Mouse (Mus musculus) spleen, adult 2 months (tissue): Measurements from ENCODE around the gene Gm30191. TPM values are rescaled to one million over a fixed set of nuclear protein-coding genes. Genes with fewer than 3 reads are reported as not detected.

Source experiments
- DNase-seq, 2 experiments: peaks; one replicate each; pipeline versions ENCODE4 v3.0.0 to v3.0.0-alpha.2; 2012 to 2021; ENCODE audit warnings: low spot score in 2 of 2, low read depth in 1 of 2
- H3K27ac ChIP-seq: fragments of 200-500 bp; 2 replicates; pipeline ENCODE4 v1.5.1; 2012; ENCODE audit warnings: low read length, inconsistent platforms; ENCODE audit not compliant: insufficient read depth
- H3K27me3 ChIP-seq: fragments of 200-500 bp; 2 replicates; pipeline ENCODE4 v1.6.1; 2012; ENCODE audit warnings: mild to moderate bottlenecking, moderate library complexity, low read length, inconsistent platforms; ENCODE audit not compliant: control insufficient read depth, insufficient read depth
- H3K36me3 ChIP-seq: fragments of 200-500 bp; 2 replicates; pipeline ENCODE4 v1.6.1; 2012; ENCODE audit warnings: mild to moderate bottlenecking, low read length, inconsistent platforms; ENCODE audit not compliant: control insufficient read depth, insufficient read depth
- H3K4me1 ChIP-seq: fragments of 200-500 bp; 2 replicates; pipeline ENCODE4 v1.6.1; 2011; ENCODE audit warnings: inconsistent platforms; ENCODE audit not compliant: control insufficient read depth, insufficient read depth, insufficient read length
- H3K4me3 ChIP-seq: fragments of 200-500 bp; 2 replicates; pipeline ENCODE4 v1.5.1; 2011; ENCODE audit warnings: mild to moderate bottlenecking, inconsistent platforms; ENCODE audit not compliant: insufficient read depth, insufficient read length; ENCODE audit errors: extremely low read depth
- CTCF ChIP-seq: fragments of 200-500 bp; IDR thresholded peaks from 2 replicates; pipeline ENCODE4 v1.5.1; 2011; ENCODE audit warnings: mild to moderate bottlenecking, inconsistent platforms; ENCODE audit not compliant: insufficient read depth, insufficient read length, insufficient replicate concordance; ENCODE audit errors: extremely low read depth
- POLR2A ChIP-seq: fragments of 200-500 bp; IDR thresholded peaks from 2 replicates; pipeline ENCODE4 v1.6.1; 2011; ENCODE audit warnings: low read depth, low read length, inconsistent platforms
- WGBS: fragments of 180-500 bp; shearing (Covaris S2); methylation state at CpG from one replicate; pipeline ENCODE4 v1.1.7; 2018; 5-methylcytosine and 5-hydroxymethylcytosine counted together
- polyA plus RNA-seq: library from polyadenylated mRNA; depleted of rRNA; stranded (reverse); fragments of >200 nt; gene quantifications from 2 replicates; pipeline ENCODE4 v1.2.3, GENCODE M21; 2012

The Gm30191 gene
- polyA plus RNA-seq, 1 experiment: not detected

DNA sequence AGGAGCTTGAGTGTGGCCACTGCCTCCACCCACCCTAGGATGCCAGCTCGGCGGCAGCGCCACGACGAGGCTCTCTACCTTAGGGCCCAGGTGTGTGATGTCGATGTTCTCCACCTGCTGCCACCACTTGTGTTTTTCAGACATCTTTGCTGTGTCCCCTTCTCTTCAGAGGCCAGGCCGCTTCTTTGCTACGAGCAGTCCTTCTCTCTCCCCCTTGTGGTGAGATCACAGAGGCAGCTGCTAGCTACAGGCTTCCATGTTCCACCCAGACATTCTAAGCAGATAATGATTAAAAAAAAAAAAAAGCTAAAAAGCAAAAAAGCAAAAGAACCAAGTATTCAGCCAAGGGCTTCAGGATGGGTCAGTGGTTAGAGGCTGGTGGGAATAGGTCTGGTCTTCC, 19.5 kb upstream of the Gm30191 start, which contains the start of gene Catsper4:
Gene Catsper4, minus strand, starts transcription at position 190 of the 400 bp plus-strand sequence.
- no peak for DNase-seq
- WGBS: 83% methylated on average over 8 of the region's 8 CpGs

DNA sequence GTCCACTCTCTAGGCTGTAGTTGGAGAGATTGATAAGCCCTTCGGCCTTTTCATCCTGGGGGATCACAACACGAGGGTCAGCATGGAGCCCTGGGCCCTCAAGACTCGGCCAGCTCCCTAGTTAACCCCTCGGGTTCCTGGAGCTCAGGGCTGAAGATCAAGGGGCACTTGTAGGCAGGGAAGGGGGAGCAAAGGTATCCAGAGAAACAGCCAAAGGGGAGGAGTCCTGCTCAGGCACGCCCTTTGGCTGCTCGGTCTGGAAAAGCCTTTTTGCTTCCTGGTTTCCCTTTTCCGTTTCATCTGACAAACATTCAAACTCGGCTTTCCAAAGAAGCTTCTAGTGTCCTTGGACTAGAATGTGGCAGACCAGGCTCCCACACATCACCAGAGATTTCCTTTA, 16.3 kb upstream of the Gm30191 start:
- H3K27ac ChIP-seq: no peak overlapping the region
- no peak for DNase-seq
- 64% methylated on average over 8 of the region's 8 CpGs for WGBS

More for the DNA sequence above, 19.5 kb upstream of the Gm30191 start, which contains the start of gene Catsper4:
- H3K27me3 ChIP-seq: no peaks in the 10 kb centered on the region
- H3K4me1 ChIP-seq: no peaks in the 10 kb centered on the region
- TF ChIP-seq POLR2A (no peak), CTCF (no peak)
- no peak within 1 kb of the TSS for H3K27ac ChIP-seq
- H3K4me3 ChIP-seq: no peak within 1 kb of the TSS
- no peaks in the 10 kb centered on the region for H3K36me3 ChIP-seq

GRCm38 (mm10) chr4:134234876-134235275, 11.9 kb upstream of the Gm30191 start:
- no peak for TF ChIP-seq CTCF
- no peak for TF ChIP-seq POLR2A
- Histone ChIP-seq H3K27ac (no peak overlapping the region), H3K27me3 (no peaks in the 10 kb centered on the region), H3K4me3 (no peak overlapping the region), H3K4me1 (no peaks in the 10 kb centered on the region), H3K36me3 (no peaks in the 10 kb centered on the region)
- WGBS: 76% methylated on average over 5 of the region's 5 CpGs
- no peak for DNase-seq

More for the DNA sequence above, 16.3 kb upstream of the Gm30191 start:
- no peaks in the 10 kb centered on the region for H3K27me3 ChIP-seq
- H3K36me3 ChIP-seq: no peaks in the 10 kb centered on the region
- no peaks in the 10 kb centered on the region for H3K4me1 ChIP-seq
- no peak overlapping the region for H3K4me3 ChIP-seq
- TF ChIP-seq POLR2A (no peak), CTCF (no peak)

- no peak for TF ChIP-seq CTCF
- TF ChIP-seq POLR2A: no peak
- DNase-seq: no peak
- Histone ChIP-seq H3K27me3 (no peaks in the 10 kb centered on the region), H3K4me1 (no peaks in the 10 kb centered on the region), H3K27ac (no peak overlapping the region), H3K4me3 (no peak overlapping the region), H3K36me3 (no peaks in the 10 kb centered on the region)
- WGBS: 71% methylated on average over 19 of the region's 19 CpGs
These were observed 9.0 kb upstream of the Gm30191 start for GRCm38 (mm10) chr4:134237582-134238278.

DNA sequence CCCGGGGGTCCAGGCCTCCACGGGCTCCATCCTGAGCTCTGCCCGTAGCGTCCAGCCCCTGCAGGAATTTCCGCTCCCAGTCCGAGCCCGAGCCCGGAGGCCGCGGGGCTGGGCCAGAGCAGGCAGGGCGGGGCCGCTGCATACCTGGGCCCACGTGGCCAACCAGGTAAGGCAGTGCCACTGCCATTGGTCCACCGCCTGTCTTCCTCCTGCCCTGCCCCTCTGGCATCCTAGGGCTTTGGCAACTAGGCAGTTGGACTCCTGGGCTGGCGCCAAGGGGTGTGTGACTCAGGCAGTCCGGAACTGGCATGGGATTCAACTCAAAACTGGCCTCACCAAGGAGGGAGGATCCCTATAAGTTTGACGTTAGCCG, 8.5 kb upstream of the Gm30191 start, which contains the start of gene Cnksr1:
Gene Cnksr1, minus strand, starts transcription at position 121 of the 373 bp plus-strand sequence.
- DNase-seq: no peak
- TF ChIP-seq POLR2A (no peak), CTCF (no peak)
- Histone ChIP-seq H3K4me3 (no peak within 1 kb of the TSS), H3K27ac (no peak within 1 kb of the TSS), H3K27me3 (no peaks in the 10 kb centered on the region), H3K4me1 (no peaks in the 10 kb centered on the region), H3K36me3 (no peaks in the 10 kb centered on the region)
- 26% methylated on average over 18 of the region's 18 CpGs for WGBS

GRCm38 (mm10) chr4:134238686-134239085, 8.0 kb upstream of the Gm30191 start:
- TF ChIP-seq POLR2A: no peak
- no peak for TF ChIP-seq CTCF
- H3K4me3 ChIP-seq: no peak overlapping the region
- no peak overlapping the region for H3K27ac ChIP-seq
- no peak for DNase-seq
- no peaks in the 10 kb centered on the region for H3K27me3 ChIP-seq
- no peaks in the 10 kb centered on the region for H3K4me1 ChIP-seq
- WGBS: 22% methylated on average over 10 of the region's 10 CpGs
- H3K36me3 ChIP-seq: no peaks in the 10 kb centered on the region

- DNase-seq: no peak
- Histone ChIP-seq H3K27me3 (no peaks in the 10 kb centered on the region; the same call in 1 of the 2 replicates), H3K27ac (no peak within 1 kb of the TSS), H3K4me3 (no peak within 1 kb of the TSS), H3K36me3 (no peaks in the 10 kb centered on the region), H3K4me1 (peaks cover 4% of the 10 kb centered on the region; the same call in 1 of the 2 replicates)
- TF ChIP-seq CTCF: no peak
- WGBS: 91% methylated on average over 17 of the region's 17 CpGs
These were observed 3.1 kb upstream of the Gm30191 start, which contains the start of gene E130218I03Rik for GRCm38 (mm10) chr4:134243516-134244250. TSS of gene E130218I03Rik (plus strand) at chr4:134243662.
